Mouse (Mus musculus) C2C12 (cell line): ENCODE results near the gene Cyp4x1. TPM values are rescaled to one million over a fixed set of nuclear protein-coding genes. Genes with fewer than 3 reads are reported as not detected.
"Not testable (repeated sequence)": the region's sequence is repeated elsewhere in the genome, so short reads cannot be mapped to it uniquely, and the experiment has no call there.

Experiments
- H3K27me3 ChIP-seq: one replicate; pipeline ENCODE4 v1.6.1; 2011; ENCODE audit not compliant: control insufficient read depth, insufficient read depth, insufficient read length
- H3K36me3 ChIP-seq: one replicate; pipeline ENCODE4 v1.6.1; 2011; ENCODE audit not compliant: control insufficient read depth, insufficient read depth
- H3K4me3 ChIP-seq: one replicate; pipeline ENCODE4 v1.5.1; 2011; ENCODE audit warnings: mild to moderate bottlenecking, control low read depth; ENCODE audit not compliant: poor library complexity, insufficient read depth, severe bottlenecking
- H3K79me2 ChIP-seq: one replicate; pipeline ENCODE4 v1.6.1; 2011; ENCODE audit not compliant: control insufficient read depth, insufficient read depth
- H3K79me3 ChIP-seq: one replicate; pipeline ENCODE4 v1.6.1; 2011; ENCODE audit warnings: low read depth, control low read depth
- H3ac ChIP-seq: one replicate; pipeline ENCODE3; 2011; ENCODE audit warnings: low read depth; ENCODE audit not compliant: control insufficient read depth, insufficient read length
- CEBPB ChIP-seq: IDR thresholded peaks from one replicate; pipeline ENCODE4 v1.6.1; 2011; ENCODE audit warnings: low read depth, mild to moderate bottlenecking, control low read depth, moderate library complexity
- CTCF ChIP-seq: IDR thresholded peaks from one replicate; pipeline ENCODE4 v1.5.1; 2011; ENCODE audit not compliant: control insufficient read depth, insufficient read depth, insufficient read length
- FOSL1 ChIP-seq: IDR thresholded peaks from one replicate; pipeline ENCODE4 v1.8.0; 2011; ENCODE audit warnings: mild to moderate bottlenecking, low read length; ENCODE audit not compliant: poor library complexity, insufficient read depth, severe bottlenecking
- MAX ChIP-seq: IDR thresholded peaks from one replicate; pipeline ENCODE4 v1.6.1; 2011; ENCODE audit warnings: mild to moderate bottlenecking, control low read depth
- MYOD1 ChIP-seq: IDR thresholded peaks from one replicate; pipeline ENCODE4 v1.6.1; 2011; ENCODE audit warnings: low read depth; ENCODE audit not compliant: control insufficient read depth, insufficient read length
- MYOG ChIP-seq: IDR thresholded peaks from one replicate; pipeline ENCODE4 v1.6.1; 2011; ENCODE audit not compliant: control insufficient read depth, insufficient read length; ENCODE audit errors: extremely low read depth
- USF1 ChIP-seq: IDR thresholded peaks from one replicate; pipeline ENCODE4 v1.6.1; 2011; ENCODE audit warnings: low read depth, mild to moderate bottlenecking, control low read depth, moderate library complexity
- long read RNA-seq, 2 experiments: library from polyadenylated mRNA; unstranded; transcript quantifications; one replicate each; pipeline ENCODE4 v2.0.0; 2019 to 2020
- polyA plus RNA-seq: library from polyadenylated mRNA; unstranded; fragments of >200 nt; fragmentation: generic; extraction: Trizol; gene quantifications from one replicate; pipeline ENCODE4 v1.2.1, GENCODE M21; 2012; ENCODE audit warnings: missing spikeins

Cyp4x1 gene
- polyA plus RNA-seq: not detected
- long read RNA-seq, experiment 1: 0 reads
- long read RNA-seq, experiment 2: 0 reads

- no peaks in the 10 kb centered on the region for H3K36me3 ChIP-seq
- H3K27me3 ChIP-seq: peaks cover 9% of the 10 kb centered on the region
- no peak within 1 kb of the TSS for H3K4me3 ChIP-seq
- H3ac ChIP-seq: no peak within 1 kb of the TSS
- H3K79me3 ChIP-seq: no peaks in the 10 kb centered on the region
- TF ChIP-seq USF1: no peak
- TF ChIP-seq MAX: no peak
- TF ChIP-seq CEBPB: no peak
- no peak for TF ChIP-seq FOSL1
- TF ChIP-seq CTCF: no peak
- no peak for TF ChIP-seq MYOG
- TF ChIP-seq MYOD1: no peak
- no peaks in the 10 kb centered on the region for H3K79me2 ChIP-seq
Observed at GRCm38 (mm10) chr4:115133621-115134295, at the start of gene Cyp4x1. Gene Cyp4x1 (minus strand): TSS chr4:115134281.

DNA sequence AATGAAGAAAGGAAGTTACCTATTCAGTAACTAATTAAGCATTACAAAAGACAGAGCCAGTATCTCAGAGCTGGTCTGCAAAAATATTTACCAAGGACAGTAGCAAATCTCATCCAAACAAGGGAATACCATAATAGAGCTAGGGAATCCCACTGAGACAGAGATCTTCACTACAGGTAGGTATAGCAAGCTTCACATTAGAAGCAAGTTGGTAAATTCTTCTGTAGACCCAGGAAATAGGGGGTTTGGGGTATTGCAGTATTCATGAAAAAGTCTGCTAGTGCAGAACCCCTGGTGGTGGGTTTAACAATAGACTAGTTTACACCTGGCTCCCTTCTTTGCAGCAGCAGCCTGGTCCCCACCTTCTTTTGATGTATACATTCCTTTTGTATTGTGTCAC, 42.1 kb upstream of the Cyp4x1 start:
- not testable (repeated sequence) for H3K79me2 ChIP-seq

GRCm38 (mm10) chr4:115174694-115175353, 40.7 kb upstream of the Cyp4x1 start:
- no peaks in the 10 kb centered on the region for H3K79me3 ChIP-seq
- no peak overlapping the region for H3ac ChIP-seq
- no peaks in the 10 kb centered on the region for H3K79me2 ChIP-seq
- no peak overlapping the region for H3K4me3 ChIP-seq
- no peaks in the 10 kb centered on the region for H3K27me3 ChIP-seq
- no peaks in the 10 kb centered on the region for H3K36me3 ChIP-seq
- TF ChIP-seq CTCF: no peak
- TF ChIP-seq USF1: no peak
- no peak for TF ChIP-seq MYOG
- no peak for TF ChIP-seq FOSL1
- no peak for TF ChIP-seq MAX
- no peak for TF ChIP-seq MYOD1
- no peak for TF ChIP-seq CEBPB

More for the DNA sequence above, 42.1 kb upstream of the Cyp4x1 start:
- not testable (repeated sequence) for H3K79me3 ChIP-seq, H3K4me3 ChIP-seq, H3K36me3 ChIP-seq, H3K27me3 ChIP-seq, H3ac ChIP-seq

DNA sequence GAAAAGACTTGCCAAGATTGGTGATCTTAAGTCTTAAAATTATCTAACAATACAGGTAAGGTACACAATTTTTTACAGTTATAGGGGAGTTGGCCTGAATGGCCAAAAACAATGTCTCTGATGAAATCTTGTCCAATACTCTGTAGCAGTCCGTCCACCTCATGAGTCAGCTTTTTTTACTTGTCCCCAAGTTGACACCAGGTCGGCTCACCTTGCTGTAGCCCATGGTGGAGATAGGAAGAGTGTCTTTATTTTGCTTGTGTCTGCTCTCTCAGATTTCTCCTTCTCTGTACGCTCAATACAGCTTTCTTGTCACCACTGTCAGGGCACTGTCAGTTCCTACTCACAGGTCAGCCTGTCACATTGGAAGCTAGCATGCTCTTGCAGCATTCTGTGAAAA, 24.9 kb upstream of the Cyp4x1 start:
- not testable (repeated sequence) for H3K79me2 ChIP-seq, H3K4me3 ChIP-seq, H3K27me3 ChIP-seq, H3K36me3 ChIP-seq, H3K79me3 ChIP-seq, H3ac ChIP-seq

DNA sequence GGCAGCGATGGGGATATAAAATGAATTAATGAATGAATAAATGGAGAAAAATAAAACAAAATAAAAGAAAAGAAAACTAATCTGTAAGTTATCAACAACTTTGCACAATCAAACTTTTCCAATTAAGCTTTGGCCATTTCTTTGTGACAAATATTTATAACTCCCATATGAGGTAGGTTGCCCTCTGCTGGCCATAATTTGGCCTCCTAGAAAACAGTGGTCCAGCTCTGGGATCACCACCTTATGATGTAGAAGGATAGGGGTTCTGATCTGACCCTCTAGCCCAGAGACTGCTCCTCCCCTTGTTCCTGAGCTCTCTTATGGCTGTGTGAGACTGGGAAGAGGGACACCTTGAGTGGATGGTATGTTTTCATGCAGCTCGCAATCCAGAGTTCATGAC, 20.6 kb upstream of the Cyp4x1 start:
- TF ChIP-seq CTCF: no peak
- TF ChIP-seq MYOD1: no peak
- TF ChIP-seq CEBPB: no peak
- no peak for TF ChIP-seq USF1
- Histone ChIP-seq H3K79me2 (no peaks in the 10 kb centered on the region), H3K79me3 (no peaks in the 10 kb centered on the region), H3K36me3 (no peaks in the 10 kb centered on the region), H3K27me3 (no peaks in the 10 kb centered on the region), H3ac (no peak overlapping the region), H3K4me3 (no peak overlapping the region)

- no peak overlapping the region for H3K4me3 ChIP-seq
- H3K79me3 ChIP-seq: no peaks in the 10 kb centered on the region
- no peak overlapping the region for H3ac ChIP-seq
- no peak for TF ChIP-seq MYOG
- TF ChIP-seq CEBPB: no peak
- TF ChIP-seq FOSL1: no peak
- TF ChIP-seq MYOD1: no peak
- no peak for TF ChIP-seq CTCF
- TF ChIP-seq USF1: no peak
- no peak for TF ChIP-seq MAX
- H3K79me2 ChIP-seq: no peaks in the 10 kb centered on the region
- H3K36me3 ChIP-seq: no peaks in the 10 kb centered on the region
- H3K27me3 ChIP-seq: peaks cover 9% of the 10 kb centered on the region
Observed at GRCm38 (mm10) chr4:115134296-115134630, 182 bp upstream of the Cyp4x1 start.
